Mouse (Mus musculus): ENCODE results near the gene Dpf3.

Gene Dpf3

GRCm38 (mm10) chr12:83283591-83284320, 203.8 kb downstream of the Dpf3 start:
- no peak for DNase-seq

- DNase-seq = no peak
These were observed 209.7 kb downstream of the Dpf3 start for GRCm38 (mm10) chr12:83277537-83278441.

GRCm38 (mm10) chr12:83271215-83271614, 216.3 kb downstream of the Dpf3 start:
- no peak for DNase-seq

GRCm38 (mm10) chr12:83268504-83268922, 219.0 kb downstream of the Dpf3 start:
- peak; percentile 14 for DNase-seq

- no peak for DNase-seq
These were observed 227.0 kb downstream of the Dpf3 start for GRCm38 (mm10) chr12:83260540-83260939.

GRCm38 (mm10) chr12:83254399-83254798, 233.1 kb downstream of the Dpf3 start:
- DNase-seq = no peak

- no peak for DNase-seq
These were observed 238.4 kb downstream of the Dpf3 start for GRCm38 (mm10) chr12:83249066-83249465.

- no peak for DNase-seq
These were observed 238.9 kb downstream of the Dpf3 start for GRCm38 (mm10) chr12:83248636-83249035.

GRCm38 (mm10) chr12:83247669-83248068, 239.8 kb downstream of the Dpf3 start:
- DNase-seq = no peak

- no peak for DNase-seq
These were observed 246.5 kb downstream of the Dpf3 start for GRCm38 (mm10) chr12:83241022-83241421.

GRCm38 (mm10) chr12:83240571-83240970, 246.9 kb downstream of the Dpf3 start:
- DNase-seq = no peak

- no peak for DNase-seq
These were observed 251.7 kb downstream of the Dpf3 start for GRCm38 (mm10) chr12:83235781-83236180.

- no peak for DNase-seq
These were observed 252.5 kb downstream of the Dpf3 start for GRCm38 (mm10) chr12:83234981-83235380.

GRCm38 (mm10) chr12:83233651-83234050, 253.9 kb downstream of the Dpf3 start:
- no peak for DNase-seq

GRCm38 (mm10) chr12:83232916-83233315, 254.6 kb downstream of the Dpf3 start:
- no peak for DNase-seq

GRCm38 (mm10) chr12:83231258-83231657, 256.3 kb downstream of the Dpf3 start:
- DNase-seq = no peak

- no peak for DNase-seq
These were observed 257.8 kb downstream of the Dpf3 start for GRCm38 (mm10) chr12:83229683-83230082.

- DNase-seq = no peak
These were observed 260.5 kb downstream of the Dpf3 start for GRCm38 (mm10) chr12:83227014-83227413.

- DNase-seq = no peak
These were observed 266.6 kb downstream of the Dpf3 start for GRCm38 (mm10) chr12:83220964-83221363.

GRCm38 (mm10) chr12:83213879-83214341, 273.6 kb downstream of the Dpf3 start:
- no peak for DNase-seq

GRCm38 (mm10) chr12:83211976-83212375, 275.5 kb downstream of the Dpf3 start:
- DNase-seq = no peak

GRCm38 (mm10) chr12:83211146-83211822, 276.2 kb downstream of the Dpf3 start:
- no peak for DNase-seq

- no peak for DNase-seq
These were observed 276.8 kb downstream of the Dpf3 start for GRCm38 (mm10) chr12:83210735-83211134.
